Mouse (Mus musculus) embryonic fibroblast, embryonic 13.5 days (primary cell): ENCODE measurements around the gene Epha8.

ENCODE experiments used
- CTCF ChIP-seq: IDR thresholded peaks from 2 replicates; pipeline ENCODE4 v1.5.1; 2011; ENCODE audit warnings: mild to moderate bottlenecking, control low read depth, low read length, moderate library complexity, borderline replicate concordance; ENCODE audit not compliant: insufficient read depth
- POLR2A ChIP-seq: IDR thresholded peaks from 2 replicates; pipeline ENCODE4 v1.6.1; 2011; ENCODE audit warnings: low read depth, mild to moderate bottlenecking, control low read depth, low read length, moderate library complexity

- no peak for TF ChIP-seq POLR2A
- no peak for TF ChIP-seq CTCF
These were observed 45.4 kb downstream of the Epha8 start for GRCm38 (mm10) chr4:136911211-136911646.
